Mouse (Mus musculus) cerebellum, postnatal 10 days (tissue): ENCODE results near the gene Ttc7b.

Source experiments
- DNase-seq, 2 experiments: peaks; one replicate each; pipeline ENCODE4 v3.0.0; 2021; ENCODE audit warnings: mixed read lengths in 2 of 2

Ttc7b gene

GRCm38 (mm10) chr12:100264941-100265340, 255.7 kb downstream of the Ttc7b start:
- DNase-seq = peak in 1 of 2 experiments; percentile 27

GRCm38 (mm10) chr12:100262846-100263245, 257.8 kb downstream of the Ttc7b start:
- DNase-seq = peak; percentile 38 to 45

- DNase-seq = no peak
Measured at GRCm38 (mm10) chr12:100261761-100262160, 258.9 kb downstream of the Ttc7b start.

- peak; percentile 66 to 69 for DNase-seq
Measured at GRCm38 (mm10) chr12:100260151-100260550, 260.5 kb downstream of the Ttc7b start.

- DNase-seq = no peak
Measured at GRCm38 (mm10) chr12:100257779-100258178, 262.8 kb downstream of the Ttc7b start.

- no peak for DNase-seq
Measured at GRCm38 (mm10) chr12:100255441-100255949, 265.1 kb downstream of the Ttc7b start.

- DNase-seq = no peak
Measured at GRCm38 (mm10) chr12:100254471-100254870, 266.2 kb downstream of the Ttc7b start.
